In genomic region chr4:88655461-88655860, GRCm38 (mm10) we compare ENCODE assay signal across 19 mouse cellular contexts. TPM values are rescaled to one million over a fixed set of nuclear protein-coding genes. Genes with fewer than 3 reads are reported as not detected.
"Had no signal": no experiment of that assay in that cellular context is flagged by ENCODE, and none has a peak within 500 bp of the region (broad histone marks: within the 10 kb centered on the region; RNA-seq: fewer than 3 reads in every experiment).

No protein-coding gene starts in this region.

- H3K9me3 ChIP-seq: limb, embryonic 13.5 days; midbrain, embryonic 12.5 days; neural tube, embryonic 13.5 days; stomach, embryonic 15.5 days had no signal

- H3K27ac ChIP-seq: kidney, postnatal 0 days; layer of hippocampus, adult 2 months; limb, embryonic 13.5 days; liver, embryonic 14.5 days; midbrain, embryonic 12.5 days; neural tube, embryonic 13.5 days; stomach, embryonic 15.5 days had no signal

- H3K4me2 ChIP-seq: limb, embryonic 13.5 days; midbrain, embryonic 12.5 days; neural tube, embryonic 13.5 days; stomach, embryonic 15.5 days had no signal

- H3K4me3 ChIP-seq: layer of hippocampus, adult 2 months; limb, embryonic 13.5 days; midbrain, embryonic 12.5 days; neural tube, embryonic 13.5 days; stomach, embryonic 15.5 days had no signal

- DNase-seq: left cerebral cortex, postnatal 4 days; lung, adult 18-20 months; right cerebral cortex, postnatal 14 days; thymus, adult 2 months; thymus, postnatal 25 days had no signal

- H3K4me1 ChIP-seq: limb, embryonic 13.5 days; midbrain, embryonic 12.5 days; neural tube, embryonic 13.5 days; stomach, embryonic 15.5 days had no signal

- H3K36me3 ChIP-seq: limb, embryonic 13.5 days; midbrain, embryonic 12.5 days; neural tube, embryonic 13.5 days; stomach, embryonic 15.5 days had no signal

- H3K9ac ChIP-seq: limb, embryonic 13.5 days; liver, embryonic 14.5 days; midbrain, embryonic 12.5 days; neural tube, embryonic 13.5 days; stomach, embryonic 15.5 days had no signal

- H3K27me3 ChIP-seq: limb, embryonic 13.5 days; midbrain, embryonic 12.5 days; neural tube, embryonic 13.5 days; stomach, embryonic 15.5 days had no signal

- ATAC-seq: midbrain, embryonic 16.5 days had no signal

RNA-seq across cellular contexts. Expression of gene Ifna13, which starts 11.2 kb away (rescaled TPM):
- total RNA-seq: layer of hippocampus, adult 2 months; layer of hippocampus, postnatal 10 days; left cerebral cortex, postnatal 4 days; liver, adult 2 months; megakaryocyte-erythroid progenitor cell, adult 5-6 weeks had no signal
- polyA plus RNA-seq: kidney, postnatal 0 days; limb, embryonic 13.5 days; liver, adult 2 months; liver, embryonic 14.5 days; lung, embryonic 16.5 days; midbrain, embryonic 12.5 days; midbrain, embryonic 16.5 days; neural tube, embryonic 13.5 days; spleen, adult 2 months; stomach, embryonic 15.5 days; testis, adult 2 months; thymus, adult 2 months had no signal

RNA-seq across cellular contexts. Expression of gene C87499, which starts 21.2 kb away (rescaled TPM):
- total RNA-seq: layer of hippocampus, adult 2 months; layer of hippocampus, postnatal 10 days; left cerebral cortex, postnatal 4 days; liver, adult 2 months; megakaryocyte-erythroid progenitor cell, adult 5-6 weeks had no signal
- polyA plus RNA-seq: kidney, postnatal 0 days; limb, embryonic 13.5 days; liver, adult 2 months; liver, embryonic 14.5 days; lung, embryonic 16.5 days; midbrain, embryonic 12.5 days; midbrain, embryonic 16.5 days; neural tube, embryonic 13.5 days; spleen, adult 2 months; stomach, embryonic 15.5 days; testis, adult 2 months; thymus, adult 2 months had no signal

RNA-seq across cellular contexts. Expression of gene Ifna16, which starts 21.3 kb away (rescaled TPM):
- total RNA-seq: layer of hippocampus, adult 2 months; layer of hippocampus, postnatal 10 days; left cerebral cortex, postnatal 4 days; liver, adult 2 months; megakaryocyte-erythroid progenitor cell, adult 5-6 weeks had no signal
- polyA plus RNA-seq: kidney, postnatal 0 days; limb, embryonic 13.5 days; liver, adult 2 months; liver, embryonic 14.5 days; lung, embryonic 16.5 days; midbrain, embryonic 12.5 days; midbrain, embryonic 16.5 days; neural tube, embryonic 13.5 days; spleen, adult 2 months; stomach, embryonic 15.5 days; testis, adult 2 months; thymus, adult 2 months had no signal

RNA-seq across cellular contexts. Expression of gene Ifna2, which starts 28.3 kb away (rescaled TPM):
- total RNA-seq: layer of hippocampus, adult 2 months; layer of hippocampus, postnatal 10 days; left cerebral cortex, postnatal 4 days; liver, adult 2 months; megakaryocyte-erythroid progenitor cell, adult 5-6 weeks had no signal
- polyA plus RNA-seq: kidney, postnatal 0 days; limb, embryonic 13.5 days; liver, adult 2 months; liver, embryonic 14.5 days; lung, embryonic 16.5 days; midbrain, embryonic 12.5 days; midbrain, embryonic 16.5 days; neural tube, embryonic 13.5 days; spleen, adult 2 months; stomach, embryonic 15.5 days; testis, adult 2 months; thymus, adult 2 months had no signal

RNA-seq across cellular contexts. Expression of gene Ifnab, which starts 35.7 kb away (rescaled TPM):
- total RNA-seq: layer of hippocampus, adult 2 months; layer of hippocampus, postnatal 10 days; left cerebral cortex, postnatal 4 days; liver, adult 2 months; megakaryocyte-erythroid progenitor cell, adult 5-6 weeks had no signal
- polyA plus RNA-seq: kidney, postnatal 0 days; limb, embryonic 13.5 days; liver, adult 2 months; liver, embryonic 14.5 days; lung, embryonic 16.5 days; midbrain, embryonic 12.5 days; midbrain, embryonic 16.5 days; neural tube, embryonic 13.5 days; spleen, adult 2 months; stomach, embryonic 15.5 days; thymus, adult 2 months had no signal
